ENCODE assay signal across 15 mouse cellular contexts in genomic region chr7:96500797-96501196, GRCm38 (mm10).
"Had no signal": no experiment of that assay in that cellular context is flagged by ENCODE, and none has a peak within 500 bp of the region (broad histone marks: within the 10 kb centered on the region; RNA-seq: fewer than 3 reads in every experiment).

No protein-coding gene starts in this region.

- H3K27me3 ChIP-seq: limb, embryonic 12.5 days; liver, embryonic 13.5 days; lung, embryonic 15.5 days; megakaryocyte, embryonic 14.5 days; stomach, embryonic 15.5 days had no signal

- H3K4me3 ChIP-seq: left cerebral cortex, adult 2 months; limb, embryonic 12.5 days; liver, embryonic 13.5 days; lung, embryonic 15.5 days; megakaryocyte, embryonic 14.5 days; stomach, embryonic 15.5 days had no signal

- H3K4me2 ChIP-seq: limb, embryonic 12.5 days; liver, embryonic 13.5 days; lung, embryonic 15.5 days; midbrain, embryonic 11.5 days; stomach, embryonic 15.5 days had no signal

- H3K9me3 ChIP-seq: limb, embryonic 12.5 days; liver, embryonic 13.5 days; lung, embryonic 15.5 days; megakaryocyte, embryonic 14.5 days; stomach, embryonic 15.5 days had no signal

- DNase-seq: kidney, adult 8-10 months; liver; liver, embryonic 13.5 days; liver, postnatal 0 days; lung, postnatal 14 days; thymus, adult 2 months; thymus, postnatal 25 days had no signal

- H3K9ac ChIP-seq: limb, embryonic 12.5 days; liver, embryonic 13.5 days; liver, postnatal 0 days; lung, embryonic 15.5 days; stomach, embryonic 15.5 days had no signal

- H3K27ac ChIP-seq: left cerebral cortex, adult 2 months; limb, embryonic 12.5 days; liver, embryonic 13.5 days; lung, embryonic 15.5 days; macrophage; stomach, embryonic 15.5 days had no signal

- H3K4me1 ChIP-seq: liver, embryonic 13.5 days; megakaryocyte, embryonic 14.5 days; stomach, embryonic 15.5 days had no signal

- H3K36me3 ChIP-seq: liver, embryonic 13.5 days; lung, embryonic 15.5 days; stomach, embryonic 15.5 days had no signal

- ATAC-seq: liver, postnatal 0 days; midbrain, embryonic 16.5 days had no signal
